Mouse (Mus musculus) liver, embryonic 16.5 days (tissue): ENCODE data around the gene Slc7a15. TPM values are rescaled to one million over a fixed set of nuclear protein-coding genes. Genes with fewer than 3 reads are reported as not detected.
"Not testable (repeated sequence)": the region's sequence is repeated elsewhere in the genome, so short reads cannot be mapped to it uniquely, and the experiment has no call there.

Source experiments
- ATAC-seq: fragments of 200-750 bp; cut with Nextera tagmentation; 2 replicates; pipeline ENCODE4 v1.8.0; 2017; ENCODE audit warnings: low read depth, mild to moderate bottlenecking, moderate number of reproducible peaks, moderate library complexity
- H3K27ac ChIP-seq: fragments of 300-500 bp; sonication (generic); 2 replicates; pipeline ENCODE4 v1.5.1; 2014; ENCODE audit warnings: mild to moderate bottlenecking, low read length
- H3K27me3 ChIP-seq: fragments of 300-500 bp; sonication (generic); 2 replicates; pipeline ENCODE4 v1.6.1; 2014; ENCODE audit warnings: low read depth, low read length, mixed read lengths; ENCODE audit not compliant: control insufficient read depth, insufficient read depth
- H3K36me3 ChIP-seq: fragments of 300-500 bp; sonication (generic); 2 replicates; pipeline ENCODE4 v1.6.1; 2014; ENCODE audit warnings: mild to moderate bottlenecking; ENCODE audit not compliant: control insufficient read depth, insufficient read depth
- H3K4me1 ChIP-seq: fragments of 300-500 bp; sonication (generic); 2 replicates; pipeline ENCODE4 v1.6.1; 2014; ENCODE audit warnings: low read depth, low read length, mixed read lengths; ENCODE audit not compliant: control insufficient read depth
- H3K4me2 ChIP-seq: fragments of 300-500 bp; sonication (generic); 2 replicates; pipeline ENCODE4 v1.6.1; 2014; ENCODE audit warnings: low read depth, low read length, mixed read lengths
- H3K4me3 ChIP-seq: fragments of 300-500 bp; sonication (generic); 2 replicates; pipeline ENCODE4 v1.5.1; 2014; ENCODE audit warnings: low read depth, mild to moderate bottlenecking, low read length
- H3K9ac ChIP-seq: fragments of 300-500 bp; sonication (generic); 2 replicates; pipeline ENCODE4 v1.6.1; 2014; ENCODE audit warnings: low read depth, low read length
- H3K9me3 ChIP-seq: fragments of 300-500 bp; sonication (generic); replicated peaks from 2 replicates; pipeline ENCODE4 v1.6.1; 2016; ENCODE audit warnings: low read length; ENCODE audit not compliant: control insufficient read depth
- WGBS: fragments of 180-500 bp; shearing (Covaris S2); extraction: QIAGEN DNeasy Blood & Tissue Kit; methylation state at CpG from one replicate; pipeline ENCODE4 v1.1.7; 2014; ENCODE audit not compliant: insufficient replicate concordance; 5-methylcytosine and 5-hydroxymethylcytosine counted together
- polyA plus RNA-seq: library from polyadenylated mRNA; unstranded; fragments of >200 nt; fragmentation: Nextera tagmentation; extraction: Ambion mirVana; gene quantifications from 2 replicates; pipeline ENCODE4 v1.2.1, GENCODE M21; 2015

The Slc7a15 gene
- polyA plus RNA-seq, 1 experiment from 2014 or later = 0.19 TPM

GRCm38 (mm10) chr12:8632737-8633365 lies 34.0 kb upstream of the Slc7a15 start:
- H3K27ac ChIP-seq = no peak overlapping the region
- no peaks in the 10 kb centered on the region for H3K27me3 ChIP-seq
- no peak overlapping the region for H3K9ac ChIP-seq
- H3K4me2 ChIP-seq = no peak overlapping the region
- H3K4me3 ChIP-seq = no peak overlapping the region
- ATAC-seq = no peak
- H3K9me3 ChIP-seq = no peaks in the 10 kb centered on the region
- no peaks in the 10 kb centered on the region for H3K36me3 ChIP-seq
- WGBS = 73% methylated on average over 2 of the region's 2 CpGs
- H3K4me1 ChIP-seq = no peaks in the 10 kb centered on the region

GRCm38 (mm10) chr12:8631691-8632090 lies 32.8 kb upstream of the Slc7a15 start:
- H3K27ac ChIP-seq = no peak overlapping the region
- no peak overlapping the region for H3K4me2 ChIP-seq
- no peaks in the 10 kb centered on the region for H3K36me3 ChIP-seq
- H3K9me3 ChIP-seq = no peaks in the 10 kb centered on the region
- H3K4me1 ChIP-seq = no peaks in the 10 kb centered on the region
- WGBS = 84% methylated on average over 1 of the region's 1 CpGs
- H3K27me3 ChIP-seq = no peaks in the 10 kb centered on the region
- H3K9ac ChIP-seq = no peak overlapping the region
- no peak overlapping the region for H3K4me3 ChIP-seq
- no peak for ATAC-seq

- Histone ChIP-seq H3K9me3 (no peaks in the 10 kb centered on the region), H3K4me2 (no peak overlapping the region), H3K4me3 (no peak overlapping the region), H3K4me1 (no peaks in the 10 kb centered on the region), H3K27ac (no peak overlapping the region), H3K27me3 (no peaks in the 10 kb centered on the region), H3K36me3 (no peaks in the 10 kb centered on the region), H3K9ac (no peak overlapping the region)
- ATAC-seq = no peak
- WGBS = 87% methylated on average over 6 of the region's 6 CpGs
Observed at GRCm38 (mm10) chr12:8629537-8629936, 30.7 kb upstream of the Slc7a15 start.

- no peaks in the 10 kb centered on the region for H3K9me3 ChIP-seq
- H3K9ac ChIP-seq = no peak overlapping the region
- no peaks in the 10 kb centered on the region for H3K27me3 ChIP-seq
- H3K4me3 ChIP-seq = no peak overlapping the region
- ATAC-seq = no peak
- H3K36me3 ChIP-seq = no peaks in the 10 kb centered on the region; the same call in 1 of the 2 replicates
- WGBS = 79% methylated on average over 5 of the region's 5 CpGs
- H3K4me1 ChIP-seq = no peaks in the 10 kb centered on the region
- no peak overlapping the region for H3K4me2 ChIP-seq
- H3K27ac ChIP-seq = no peak overlapping the region
Observed at GRCm38 (mm10) chr12:8620678-8621018, 21.8 kb upstream of the Slc7a15 start.

GRCm38 (mm10) chr12:8619827-8620677 lies 21.2 kb upstream of the Slc7a15 start:
- ATAC-seq = no peak
- H3K4me2 ChIP-seq = no peak overlapping the region
- H3K27me3 ChIP-seq = no peaks in the 10 kb centered on the region
- 82% methylated on average over 9 of the region's 9 CpGs for WGBS
- no peak overlapping the region for H3K27ac ChIP-seq
- no peaks in the 10 kb centered on the region; the same call in 1 of the 2 replicates for H3K36me3 ChIP-seq
- H3K9me3 ChIP-seq = no peaks in the 10 kb centered on the region
- H3K4me1 ChIP-seq = no peaks in the 10 kb centered on the region
- H3K4me3 ChIP-seq = no peak overlapping the region
- no peak overlapping the region for H3K9ac ChIP-seq

- Histone ChIP-seq H3K27ac (no peak overlapping the region), H3K4me2 (no peak overlapping the region), H3K4me1 (no peaks in the 10 kb centered on the region), H3K9me3 (no peaks in the 10 kb centered on the region), H3K27me3 (no peaks in the 10 kb centered on the region), H3K4me3 (no peak overlapping the region), H3K36me3 (no peaks in the 10 kb centered on the region; the same call in 1 of the 2 replicates), H3K9ac (no peak overlapping the region)
- no peak for ATAC-seq
- WGBS = 85% methylated on average over 3 of the region's 3 CpGs
Observed at GRCm38 (mm10) chr12:8618271-8618670, 19.4 kb upstream of the Slc7a15 start.

GRCm38 (mm10) chr12:8609070-8609469 lies 10.2 kb upstream of the Slc7a15 start:
- no peak for ATAC-seq
- Histone ChIP-seq H3K27me3 (no peaks in the 10 kb centered on the region), H3K27ac (no peak overlapping the region), H3K4me2 (no peak overlapping the region), H3K9ac (no peak overlapping the region), H3K9me3 (no peaks in the 10 kb centered on the region), H3K4me3 (no peak overlapping the region), H3K4me1 (no peaks in the 10 kb centered on the region), H3K36me3 (no peaks in the 10 kb centered on the region)
- WGBS = 69% methylated on average over 3 of the region's 3 CpGs

GRCm38 (mm10) chr12:8595611-8596010 lies 3.3 kb downstream of the Slc7a15 start:
- Histone ChIP-seq H3K36me3 (no peaks in the 10 kb centered on the region), H3K4me1 (no peaks in the 10 kb centered on the region), H3K9ac (no peak overlapping the region), H3K9me3 (no peaks in the 10 kb centered on the region), H3K4me2 (no peak overlapping the region), H3K4me3 (no peak overlapping the region), H3K27me3 (no peaks in the 10 kb centered on the region), H3K27ac (no peak overlapping the region)
- WGBS = 80% methylated on average over 7 of the region's 7 CpGs
- ATAC-seq = no peak

GRCm38 (mm10) chr12:8591326-8591725 lies 7.5 kb downstream of the Slc7a15 start:
- 83% methylated on average over 2 of the region's 2 CpGs for WGBS
- not testable (repeated sequence) for H3K4me1 ChIP-seq, H3K9ac ChIP-seq, H3K4me3 ChIP-seq, H3K27ac ChIP-seq, H3K9me3 ChIP-seq, H3K36me3 ChIP-seq, H3K4me2 ChIP-seq, H3K27me3 ChIP-seq
- ATAC-seq = peak; percentile 60; the same call in 1 of the 2 replicates
